In genomic region chr12:88738616-88739015, GRCm38 (mm10) we compare ENCODE assay signal across 14 mouse cellular contexts. TPM values are rescaled to one million over a fixed set of nuclear protein-coding genes. Genes with fewer than 3 reads are reported as not detected.
A peak's percentile ranks its signal among the peaks of the same experiment; 100 is the strongest.
DNase-seq lines count a peak whose midpoint lies in the region.
"Had no signal": no experiment of that assay in that cellular context is flagged by ENCODE, and none has a peak within 500 bp of the region (broad histone marks: within the 10 kb centered on the region; RNA-seq: fewer than 3 reads in every experiment).

No protein-coding gene starts in this region.

- intact Hi-C loops in left cerebral cortex, postnatal 4 days (cut with DNase I), result no loop called here
- intact Hi-C loops in left cerebral cortex, postnatal 14 days (cut with DNase I), result no loop called here

- DNase-seq in left cerebral cortex, adult 11 months (ENCODE audit: low spot score), result peak; percentile 62
- no peak for DNase-seq in left cerebral cortex, postnatal 4 days
- DNase-seq in frontal cortex, postnatal 36 days (ENCODE audit: low spot score in 2 of 2), result peak; percentile 82 to 85
- peak; percentile 65 to 78 for DNase-seq in left cerebral cortex, postnatal 14 days (ENCODE audit: low spot score in 2 of 2)
- DNase-seq in natural killer cell, adult 2 months (ENCODE audit: low spot score in 2 of 2), result no peak
- DNase-seq in adrenal gland, postnatal 14 days, result no peak
- no peak for DNase-seq in B cell, adult 2 months
- DNase-seq: adrenal gland, postnatal 10 days; cerebellum, adult 11 months; gastrocnemius, postnatal 10 days; heart, adult 18-20 months; heart, postnatal 4 days; kidney, postnatal 4 days; lung, postnatal 4 days had no signal

RNA-seq across cellular contexts. Expression of gene Nrxn3, which starts 15.9 kb away (rescaled TPM):
- 100 to 1,000 TPM; 153 to 159 TPM for total RNA-seq in left cerebral cortex, postnatal 4 days (2021)
- total RNA-seq in left cerebral cortex, postnatal 14 days (2021), result 100 to 1,000 TPM; 202 to 209 TPM
- total RNA-seq in adrenal gland, postnatal 14 days (2021), result 0.33 and 1.0 TPM in 2 replicates

Comparison
In these comparisons a context has a peak if more than half of its experiments do, and no peak if none do; other contexts are left out.
1. DNase-seq: peak in left cerebral cortex, adult 11 months (single experiment), frontal cortex, postnatal 36 days (2 of 2) and left cerebral cortex, postnatal 14 days (2 of 2); none in left cerebral cortex, postnatal 4 days (single experiment), natural killer cell, adult 2 months (0 of 2), adrenal gland, postnatal 14 days (single experiment) and B cell, adult 2 months (0 of 2).
2. RNA of gene Nrxn3, which starts 15.9 kb away (total RNA-seq): 202 to 209 TPM in left cerebral cortex, postnatal 14 days and 153 to 159 TPM in left cerebral cortex, postnatal 4 days; 0.33 to 1.0 TPM in adrenal gland, postnatal 14 days; every median in the first group is over 10 times any median in the second.